ENCODE assay signal across 9 mouse cellular contexts in genomic region chr17:15285399-15286043, GRCm38 (mm10).
DNase-seq lines count a peak whose midpoint lies in the region; ATAC-seq lines count a peak whose summit lies in the region.
"Had no signal": no experiment of that assay in that cellular context is flagged by ENCODE, and none has a peak within 500 bp of the region (broad histone marks: within the 10 kb centered on the region; RNA-seq: fewer than 3 reads in every experiment).

No protein-coding gene starts in this region.

- H3K4me2 ChIP-seq in hindbrain, embryonic 13.5 days: no peak overlapping the region
- H3K4me2 ChIP-seq in midbrain, embryonic 15.5 days: no peak overlapping the region

- WGBS in hindbrain, embryonic 13.5 days: 54% methylated on average over 7 of the region's 7 CpGs
- WGBS in midbrain, embryonic 15.5 days: 50% methylated on average over 7 of the region's 7 CpGs

- 0 out of 2 replicates have a peak, but pooled peaks cover 3% of the 10 kb centered on the region for H3K27me3 ChIP-seq in hindbrain, embryonic 13.5 days
- H3K27me3 ChIP-seq in midbrain, embryonic 15.5 days (replicated peaks): no peaks in the 10 kb centered on the region

- no peaks in the 10 kb centered on the region for H3K9me3 ChIP-seq in hindbrain, embryonic 13.5 days
- H3K9me3 ChIP-seq in midbrain, embryonic 15.5 days: no peaks in the 10 kb centered on the region

- H3K4me3 ChIP-seq in hindbrain, embryonic 13.5 days: no peak overlapping the region
- H3K4me3 ChIP-seq in midbrain, embryonic 15.5 days: no peak overlapping the region
- H3K4me3 ChIP-seq: left cerebral cortex, adult 2 months had no signal

- H3K4me1 ChIP-seq in hindbrain, embryonic 13.5 days (replicated peaks): peaks cover 14% of the 10 kb centered on the region
- H3K4me1 ChIP-seq in midbrain, embryonic 15.5 days: peaks cover 8% of the 10 kb centered on the region; the same call in 1 of the 2 replicates

- H3K27ac ChIP-seq in hindbrain, embryonic 13.5 days: no peak overlapping the region
- 0 out of 2 replicates have a peak overlapping the region, but pooled peaks have one; percentile 22 for H3K27ac ChIP-seq in midbrain, embryonic 15.5 days
- H3K27ac ChIP-seq: left cerebral cortex, adult 2 months had no signal

- no peaks in the 10 kb centered on the region for H3K36me3 ChIP-seq in hindbrain, embryonic 13.5 days
- H3K36me3 ChIP-seq in midbrain, embryonic 15.5 days (replicated peaks): no peaks in the 10 kb centered on the region

- no peak overlapping the region for H3K9ac ChIP-seq in hindbrain, embryonic 13.5 days
- H3K9ac ChIP-seq in midbrain, embryonic 15.5 days: no peak overlapping the region

- peak; percentile 89 for ATAC-seq in hindbrain, embryonic 13.5 days (ENCODE audit: low FRiP score)
- peak; percentile 88 for ATAC-seq in midbrain, embryonic 15.5 days (replicated peaks)
- ATAC-seq in inflammation-experienced regulatory T-cells, adult 6 months: no peak

- DNase-seq in 3T3-L1 (ENCODE audit: low read depth, low spot score): peak; percentile 72
- peak; percentile 51 to 58 for DNase-seq in adrenal gland, adult 18-20 months (ENCODE audit: low spot score in 2 of 2)
- peak; percentile 82 for DNase-seq in gastrocnemius, adult 18-20 months (ENCODE audit: low spot score)
- DNase-seq in left cerebral cortex, adult 9 months (ENCODE audit: low spot score in 2 of 2): peak; percentile 3 to 15
- peak; percentile 58 for DNase-seq in testis, postnatal 10 days (ENCODE audit: low spot score)

Comparison
In these comparisons a context has a peak if more than half of its experiments do, and no peak if none do; other contexts are left out.
1. DNase-seq: peak in every context shown above with its lines; median percentile 82 in gastrocnemius, adult 18-20 months; 72 in 3T3-L1; 58 in testis, postnatal 10 days; 54 in adrenal gland, adult 18-20 months; 9 in left cerebral cortex, adult 9 months.